14 mouse cellular contexts compared by ENCODE assay signal in the genomic region with DNA sequence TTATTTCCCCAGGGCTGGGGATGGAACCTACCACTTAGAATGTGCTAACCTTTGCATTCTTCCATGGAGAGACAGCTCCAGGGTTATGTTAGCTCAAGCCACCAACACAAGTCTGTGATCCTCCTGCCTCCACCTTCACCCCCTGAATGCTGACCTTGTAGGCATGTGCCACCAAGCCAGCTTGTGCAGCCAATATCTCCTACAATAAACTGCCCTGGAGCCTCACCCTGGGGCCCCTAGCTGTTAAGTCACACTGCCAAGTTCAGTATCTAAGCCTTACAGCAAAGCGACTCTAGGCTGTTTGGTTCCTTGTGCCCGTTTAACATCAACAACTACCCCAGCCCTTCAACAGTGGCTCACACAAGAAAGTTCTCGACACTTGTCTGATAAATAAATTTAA. TPM values are rescaled to one million over a fixed set of nuclear protein-coding genes. Genes with fewer than 3 reads are reported as not detected.
A peak's percentile ranks its signal among the peaks of the same experiment; 100 is the strongest.
DNase-seq lines count a peak whose midpoint lies in the region; ATAC-seq and TF ChIP-seq lines count a peak whose summit lies in the region.
"Had no signal": no experiment of that assay in that cellular context is flagged by ENCODE, and none has a peak within 500 bp of the region (broad histone marks: within the 10 kb centered on the region; RNA-seq: fewer than 3 reads in every experiment).

No protein-coding gene starts in this region.

- H3K4me2 ChIP-seq in kidney, embryonic 16.5 days (replicated peaks; ENCODE audit: low read depth, low read length): no peak overlapping the region
- no peak overlapping the region for H3K4me2 ChIP-seq in forebrain, embryonic 16.5 days (ENCODE audit: low read length)
- no peak overlapping the region for H3K4me2 ChIP-seq in stomach, postnatal 0 days (replicated peaks; ENCODE audit: low read depth)
- no peak overlapping the region for H3K4me2 ChIP-seq in liver, embryonic 11.5 days

- TF ChIP-seq CTCF in gastrocnemius, adult 2 months (IDR thresholded peaks at IDR 0.05): no peak
- TF ChIP-seq CTCF in stomach, postnatal 0 days (IDR thresholded peaks at IDR 0.05; ENCODE audit: low read depth): no peak

- no peaks in the 10 kb centered on the region for H3K27me3 ChIP-seq in kidney, embryonic 16.5 days (ENCODE audit: insufficient read depth, low read length)
- no peaks in the 10 kb centered on the region for H3K27me3 ChIP-seq in forebrain, embryonic 16.5 days (replicated peaks; ENCODE audit: control insufficient read depth, insufficient read depth, low read length)
- H3K27me3 ChIP-seq in stomach, postnatal 0 days (ENCODE audit: control insufficient read depth, insufficient read depth, low read length): no peaks in the 10 kb centered on the region
- H3K27me3 ChIP-seq in liver, embryonic 11.5 days (replicated peaks; ENCODE audit: control insufficient read depth, insufficient read depth, low read length): no peaks in the 10 kb centered on the region

- H3K9me3 ChIP-seq in kidney, embryonic 16.5 days (ENCODE audit: low read length): peaks cover 8% of the 10 kb centered on the region
- H3K9me3 ChIP-seq in forebrain, embryonic 16.5 days (ENCODE audit: control insufficient read depth, low read length): peaks cover 3% of the 10 kb centered on the region; the same call in 1 of the 2 replicates
- H3K9me3 ChIP-seq in stomach, postnatal 0 days (ENCODE audit: control insufficient read depth, low read length): no peaks in the 10 kb centered on the region
- H3K9me3 ChIP-seq in liver, embryonic 11.5 days (ENCODE audit: control insufficient read depth, low read length): no peaks in the 10 kb centered on the region

- ATAC-seq in kidney, embryonic 16.5 days (ENCODE audit: low FRiP score, low TSS enrichment): no peak
- no peak for ATAC-seq in forebrain, embryonic 16.5 days
- peak; percentile 33; the same call in 1 of the 2 replicates for ATAC-seq in stomach, postnatal 0 days (ENCODE audit: low FRiP score, low TSS enrichment)
- ATAC-seq in liver, embryonic 11.5 days (replicated peaks; ENCODE audit: low FRiP score): no peak

- peak overlapping the region; percentile 79 for H3K27ac ChIP-seq in gastrocnemius, adult 2 months
- H3K27ac ChIP-seq in kidney, embryonic 16.5 days (ENCODE audit: low read length): peak overlapping the region; percentile 73
- H3K27ac ChIP-seq in forebrain, embryonic 16.5 days (ENCODE audit: low read length): peak overlapping the region; percentile 76
- no peak overlapping the region for H3K27ac ChIP-seq in stomach, postnatal 0 days (replicated peaks)
- H3K27ac ChIP-seq in liver, embryonic 11.5 days (ENCODE audit: low read depth, low read length): no peak overlapping the region

- no peaks in the 10 kb centered on the region for H3K36me3 ChIP-seq in kidney, embryonic 16.5 days (ENCODE audit: insufficient read depth, low read length)
- no peaks in the 10 kb centered on the region for H3K36me3 ChIP-seq in forebrain, embryonic 16.5 days (ENCODE audit: control insufficient read depth, insufficient read depth)
- no peaks in the 10 kb centered on the region for H3K36me3 ChIP-seq in stomach, postnatal 0 days (ENCODE audit: control insufficient read depth, insufficient read depth, low read length)
- H3K36me3 ChIP-seq in liver, embryonic 11.5 days (ENCODE audit: control insufficient read depth, insufficient read depth, low read length): no peaks in the 10 kb centered on the region
- H3K36me3 ChIP-seq: limb, embryonic 12.5 days had no signal

- peaks cover 19% of the 10 kb centered on the region for H3K4me1 ChIP-seq in kidney, embryonic 16.5 days (ENCODE audit: insufficient read depth, low read length)
- H3K4me1 ChIP-seq in forebrain, embryonic 16.5 days (replicated peaks; ENCODE audit: control insufficient read depth, insufficient read depth, low read length): peaks cover 28% of the 10 kb centered on the region
- H3K4me1 ChIP-seq in stomach, postnatal 0 days (replicated peaks; ENCODE audit: control insufficient read depth, insufficient read depth): 0 out of 2 replicates have a peak, but pooled peaks cover 4% of the 10 kb centered on the region
- H3K4me1 ChIP-seq in liver, embryonic 11.5 days (replicated peaks; ENCODE audit: control insufficient read depth, insufficient read depth, low read length): no peaks in the 10 kb centered on the region

- WGBS in kidney, embryonic 16.5 days: 30% methylated on average over 3 of the region's 3 CpGs
- 24% methylated on average over 3 of the region's 3 CpGs for WGBS in forebrain, embryonic 16.5 days
- 40% methylated on average over 3 of the region's 3 CpGs for WGBS in stomach, postnatal 0 days
- 60% methylated on average over 3 of the region's 3 CpGs for WGBS in liver, embryonic 11.5 days

- DNase-seq in gastrocnemius, adult 2 months: no peak
- no peak for DNase-seq in gastrocnemius, postnatal 14 days
- DNase-seq in kidney, adult 18-20 months: no peak
- DNase-seq in stomach, postnatal 0 days (ENCODE audit: low spot score): no peak
- DNase-seq in liver, embryonic 11.5 days (ENCODE audit: low spot score): no peak
- no peak for DNase-seq in B cell, adult 2 months
- DNase-seq: adrenal gland, postnatal 25 days; lung, embryonic 14.5 days had no signal

- intact Hi-C loops in gastrocnemius, adult 2 months (cut with DNase I): loop anchor here (10.0 kb wide), 3 partner anchors 146 to 886 kb away; no protein-coding TSS in a partner anchor
- intact Hi-C loops in gastrocnemius, postnatal 14 days (cut with DNase I; ENCODE audit: low total_unique reads): no loop called here

- no peak for TF ChIP-seq EP300 in stomach, postnatal 0 days (optimal IDR thresholded peaks at IDR 0.05)

- no peak overlapping the region for H3K4me3 ChIP-seq in gastrocnemius, adult 2 months
- no peak overlapping the region for H3K4me3 ChIP-seq in kidney, embryonic 16.5 days (ENCODE audit: low read length)
- H3K4me3 ChIP-seq in forebrain, embryonic 16.5 days (replicated peaks; ENCODE audit: low read length): no peak overlapping the region
- no peak overlapping the region for H3K4me3 ChIP-seq in stomach, postnatal 0 days (ENCODE audit: low read depth, low read length)
- H3K4me3 ChIP-seq in liver, embryonic 11.5 days (ENCODE audit: low read depth, low read length): no peak overlapping the region

- H3K9ac ChIP-seq in kidney, embryonic 16.5 days (replicated peaks; ENCODE audit: low read length): no peak overlapping the region
- no peak overlapping the region for H3K9ac ChIP-seq in forebrain, embryonic 16.5 days (replicated peaks; ENCODE audit: low read depth, low read length)
- H3K9ac ChIP-seq in stomach, postnatal 0 days (ENCODE audit: low read length): no peak overlapping the region
- no peak overlapping the region for H3K9ac ChIP-seq in liver, embryonic 11.5 days (ENCODE audit: low read depth, low read length)
- H3K9ac ChIP-seq: limb, embryonic 12.5 days had no signal

RNA-seq across cellular contexts. Expression of gene Drd3, which starts 47.3 kb away (rescaled TPM):
- not detected for total RNA-seq in gastrocnemius, adult 2 months (2021)
- not detected for total RNA-seq in gastrocnemius, postnatal 14 days (2021)
- not detected in 2 replicates for polyA plus RNA-seq in kidney, embryonic 16.5 days (2015; fragmentation: Nextera tagmentation; extraction: Ambion mirVana)
- polyA plus RNA-seq in forebrain, embryonic 16.5 days (2015; fragmentation: Nextera tagmentation; extraction: Ambion mirVana): not detected in 2 replicates
- 0.24 and 0.27 TPM in 2 replicates for polyA plus RNA-seq in stomach, postnatal 0 days (2015; fragmentation: Nextera tagmentation; extraction: Ambion mirVana)
- polyA plus RNA-seq in liver, embryonic 11.5 days (2014; fragmentation: Nextera tagmentation; extraction: Ambion mirVana): not detected in 2 replicates
- total RNA-seq: adrenal gland, postnatal 25 days; granulocyte monocyte progenitor cell, adult 5-6 weeks; megakaryocyte-erythroid progenitor cell, adult 5-6 weeks had no signal
- polyA plus RNA-seq: limb, embryonic 12.5 days; lung, embryonic 14.5 days; thymus, postnatal 0 days had no signal

Comparison
In these comparisons a context has a peak if more than half of its experiments do, and no peak if none do; other contexts are left out.
1. H3K27ac ChIP-seq: peak in gastrocnemius, adult 2 months (single experiment), kidney, embryonic 16.5 days (single experiment) and forebrain, embryonic 16.5 days (single experiment); none in stomach, postnatal 0 days (single experiment) and liver, embryonic 11.5 days (single experiment).